Mouse (Mus musculus) heart, postnatal 0 days (tissue): ENCODE measurements at regions not wholly inside any gene's neighbourhood (a gene's known extent, or its start where the extent isn't known, plus 50 kb on each side); places are given as distances from the start of the nearest gene placed in this dataset.

ENCODE experiments used
- ATAC-seq: fragments of 200-750 bp; cut with Nextera tagmentation; 2 replicates; pipeline ENCODE4 v1.8.0; 2017; ENCODE audit warnings: low read depth, moderate number of reproducible peaks, moderate library complexity; ENCODE audit not compliant: insufficient read depth
- DNase-seq: peaks from one replicate; pipeline ENCODE4 v3.0.0-alpha.2; 2016; ENCODE audit warnings: low spot score
- H3K27ac ChIP-seq: fragments of 300-500 bp; sonication (generic); 2 replicates; pipeline ENCODE4 v1.5.1; 2014; ENCODE audit warnings: low read depth, mild to moderate bottlenecking
- H3K27me3 ChIP-seq: fragments of 300-500 bp; sonication (generic); 2 replicates; pipeline ENCODE4 v1.6.1; 2014; ENCODE audit warnings: low read length, mixed read lengths; ENCODE audit not compliant: control insufficient read depth, insufficient read depth
- H3K36me3 ChIP-seq: fragments of 300-500 bp; sonication (generic); replicated peaks from 2 replicates; pipeline ENCODE4 v1.6.1; 2014; ENCODE audit warnings: low read length, mixed read lengths; ENCODE audit not compliant: control insufficient read depth, insufficient read depth
- H3K4me1 ChIP-seq: fragments of 300-500 bp; sonication (generic); 2 replicates; pipeline ENCODE4 v1.6.1; 2014; ENCODE audit warnings: antibody characterized with exemption; ENCODE audit not compliant: control insufficient read depth, insufficient read depth
- H3K4me2 ChIP-seq: fragments of 300-500 bp; sonication (generic); 2 replicates; pipeline ENCODE4 v1.6.1; 2014; ENCODE audit warnings: low read depth, mild to moderate bottlenecking, low read length, moderate library complexity
- H3K4me3 ChIP-seq: fragments of 300-500 bp; sonication (generic); 2 replicates; pipeline ENCODE4 v1.5.1; 2014; ENCODE audit warnings: low read depth, low read length
- H3K9ac ChIP-seq: fragments of 300-500 bp; sonication (generic); replicated peaks from 2 replicates; pipeline ENCODE4 v1.6.1; 2014; ENCODE audit warnings: low read depth, low read length, mixed read lengths
- H3K9me3 ChIP-seq: fragments of 300-500 bp; sonication (generic); replicated peaks from 2 replicates; pipeline ENCODE4 v1.6.1; 2016; ENCODE audit warnings: low read length; ENCODE audit not compliant: control insufficient read depth
- CTCF ChIP-seq: IDR thresholded peaks from 2 replicates; pipeline ENCODE4 v1.5.1; 2016; ENCODE audit warnings: antibody characterized with exemption, control low read depth, low read depth
- EP300 ChIP-seq: IDR thresholded peaks from 2 replicates; pipeline ENCODE4 v1.6.1; 2016; ENCODE audit warnings: antibody characterized with exemption, low read depth
- WGBS: fragments of 180-500 bp; shearing (Covaris S2); extraction: QIAGEN DNeasy Blood & Tissue Kit; methylation state at CpG from one replicate; pipeline ENCODE4 v1.1.7; 2014; 5-methylcytosine and 5-hydroxymethylcytosine counted together

- Histone ChIP-seq H3K27ac (peak overlapping the region; percentile 95), H3K4me2 (peak overlapping the region; percentile 61), H3K27me3 (0 out of 2 replicates have a peak, but pooled peaks cover 3% of the 10 kb centered on the region), H3K9ac (peak overlapping the region; percentile 67), H3K4me3 (peak overlapping the region; percentile 61), H3K9me3 (no peaks in the 10 kb centered on the region), H3K4me1 (peaks cover 12% of the 10 kb centered on the region; the same call in 1 of the 2 replicates), H3K36me3 (no peaks in the 10 kb centered on the region)
- TF ChIP-seq CTCF (peak; percentile 26), EP300 (peak; percentile 54)
- WGBS: under 1% methylated on average over 53 of the region's 56 CpGs
- DNase-seq (peak; percentile 97), ATAC-seq (peak; percentile 97)
Measured at GRCm38 (mm10) chr4:55651051-55651763, 118.9 kb upstream of the Klf4 start.

DNA sequence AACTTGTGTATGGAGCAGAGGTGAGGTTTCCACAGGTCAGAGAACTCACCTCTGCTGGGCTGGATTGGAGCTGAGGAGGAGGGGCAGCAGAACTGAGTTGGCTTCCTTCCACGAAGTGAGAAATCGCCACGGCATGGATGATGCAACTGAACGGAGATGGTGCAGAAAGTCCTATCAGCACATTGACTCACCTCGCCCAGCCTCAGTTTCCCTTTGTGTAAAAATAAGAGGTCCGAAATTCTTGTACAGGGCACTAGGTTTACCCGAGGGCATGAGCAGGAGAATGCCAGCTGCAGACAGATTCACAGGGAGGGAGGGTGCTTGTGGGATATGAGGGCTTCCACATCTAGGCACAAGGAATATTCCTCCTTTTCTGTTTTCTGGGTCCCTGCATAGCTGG lies 117.9 kb upstream of the Klf4 start:
- DNase-seq (no peak), ATAC-seq (no peak)
- Histone ChIP-seq H3K4me1 (peaks cover 19% of the 10 kb centered on the region; the same call in 1 of the 2 replicates), H3K27me3 (no peaks in the 10 kb centered on the region), H3K9ac (no peak overlapping the region; the same call in 1 of the 2 replicates), H3K36me3 (no peaks in the 10 kb centered on the region), H3K4me3 (no peak overlapping the region), H3K4me2 (no peak overlapping the region), H3K9me3 (no peaks in the 10 kb centered on the region), H3K27ac (peak overlapping the region; percentile 95)
- no peak for TF ChIP-seq EP300
- TF ChIP-seq CTCF: no peak
- 36% methylated on average over 7 of the region's 7 CpGs for WGBS

- Histone ChIP-seq H3K27ac (no peak overlapping the region), H3K4me2 (no peak overlapping the region), H3K4me1 (peaks cover 19% of the 10 kb centered on the region; the same call in 1 of the 2 replicates), H3K27me3 (no peaks in the 10 kb centered on the region), H3K9ac (no peak overlapping the region), H3K9me3 (no peaks in the 10 kb centered on the region), H3K36me3 (no peaks in the 10 kb centered on the region), H3K4me3 (no peak overlapping the region)
- 76% methylated on average over 7 of the region's 7 CpGs for WGBS
- ATAC-seq (no peak), DNase-seq (no peak)
- no peak for TF ChIP-seq EP300
- TF ChIP-seq CTCF: no peak
Measured at GRCm38 (mm10) chr4:55648376-55648775, 116.1 kb upstream of the Klf4 start.

DNA sequence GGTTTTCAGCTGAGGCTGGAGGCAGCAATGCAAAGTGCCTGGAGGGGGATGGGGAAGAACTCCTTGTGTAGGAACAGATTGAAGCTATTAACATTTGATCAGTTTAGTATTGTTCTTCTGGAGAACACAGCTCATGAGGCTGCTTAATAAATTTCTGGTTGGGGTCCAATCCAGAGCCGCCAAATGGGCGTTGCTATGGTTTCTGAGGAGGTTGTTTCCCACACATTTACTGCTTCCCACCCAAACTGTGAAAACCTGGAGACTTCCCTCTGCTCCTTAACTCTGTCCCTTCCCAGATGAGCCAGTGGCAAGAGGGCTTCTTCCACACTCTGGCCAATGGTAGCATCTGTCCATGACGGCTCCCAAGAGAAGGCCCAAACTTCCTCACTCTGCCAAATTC lies 113.2 kb upstream of the Klf4 start:
- no peak overlapping the region for H3K27ac ChIP-seq
- DNase-seq (no peak), ATAC-seq (no peak)

DNA sequence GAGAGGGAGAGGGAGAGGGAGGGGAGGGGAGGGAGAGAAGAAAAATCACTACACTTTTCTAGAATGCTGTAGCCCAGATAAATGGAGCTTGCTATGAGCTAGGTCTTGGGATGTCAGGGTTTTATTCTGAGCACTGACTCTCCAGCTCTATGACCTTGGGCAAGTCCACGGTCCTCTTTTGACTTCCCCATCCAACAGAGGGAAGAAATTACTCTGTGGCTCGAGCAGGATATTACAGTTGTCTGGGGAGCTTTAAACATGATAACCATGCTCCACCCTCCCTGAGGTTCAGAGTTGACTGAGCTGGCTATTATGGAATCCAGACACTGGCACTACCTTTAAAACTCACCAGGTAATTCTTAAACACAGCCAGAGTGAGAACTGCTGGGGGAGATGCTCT lies 112.6 kb upstream of the Klf4 start:
- WGBS: 42% methylated on average over 2 of the region's 2 CpGs

More for the DNA sequence above, 113.2 kb upstream of the Klf4 start:
- TF ChIP-seq EP300 (no peak), CTCF (no peak)
- Histone ChIP-seq H3K9me3 (no peaks in the 10 kb centered on the region), H3K4me2 (no peak overlapping the region), H3K27me3 (no peaks in the 10 kb centered on the region), H3K4me3 (no peak overlapping the region), H3K36me3 (no peaks in the 10 kb centered on the region), H3K4me1 (0 out of 2 replicates have a peak, but pooled peaks cover 10% of the 10 kb centered on the region), H3K9ac (no peak overlapping the region)
- 64% methylated on average over 3 of the region's 3 CpGs for WGBS

More for the DNA sequence above, 112.6 kb upstream of the Klf4 start:
- Histone ChIP-seq H3K36me3 (no peaks in the 10 kb centered on the region), H3K27me3 (no peaks in the 10 kb centered on the region), H3K4me1 (0 out of 2 replicates have a peak, but pooled peaks cover 7% of the 10 kb centered on the region), H3K9ac (no peak overlapping the region), H3K27ac (no peak overlapping the region), H3K4me3 (no peak overlapping the region), H3K9me3 (no peaks in the 10 kb centered on the region), H3K4me2 (no peak overlapping the region)
- no peak for ATAC-seq
- TF ChIP-seq CTCF (no peak), EP300 (no peak)
- DNase-seq: no peak
